Mouse (Mus musculus) spleen, adult 18-20 months (tissue): ENCODE measurements around the gene Psmb11.

Experiments used
- DNase-seq, 2 experiments: peaks; one replicate each; pipeline ENCODE4 v3.0.0; 2022; ENCODE audit warnings: mixed read lengths in 2 of 2

The Psmb11 gene

GRCm38 (mm10) chr14:54621133-54621532 is at the start of gene Psmb11:
Gene Psmb11 (plus strand): TSS chr14:54621433.
- DNase-seq = no peak

- DNase-seq = no peak
These were observed 49.1 kb upstream of the Psmb11 start for GRCm38 (mm10) chr14:54572122-54572521.

DNA sequence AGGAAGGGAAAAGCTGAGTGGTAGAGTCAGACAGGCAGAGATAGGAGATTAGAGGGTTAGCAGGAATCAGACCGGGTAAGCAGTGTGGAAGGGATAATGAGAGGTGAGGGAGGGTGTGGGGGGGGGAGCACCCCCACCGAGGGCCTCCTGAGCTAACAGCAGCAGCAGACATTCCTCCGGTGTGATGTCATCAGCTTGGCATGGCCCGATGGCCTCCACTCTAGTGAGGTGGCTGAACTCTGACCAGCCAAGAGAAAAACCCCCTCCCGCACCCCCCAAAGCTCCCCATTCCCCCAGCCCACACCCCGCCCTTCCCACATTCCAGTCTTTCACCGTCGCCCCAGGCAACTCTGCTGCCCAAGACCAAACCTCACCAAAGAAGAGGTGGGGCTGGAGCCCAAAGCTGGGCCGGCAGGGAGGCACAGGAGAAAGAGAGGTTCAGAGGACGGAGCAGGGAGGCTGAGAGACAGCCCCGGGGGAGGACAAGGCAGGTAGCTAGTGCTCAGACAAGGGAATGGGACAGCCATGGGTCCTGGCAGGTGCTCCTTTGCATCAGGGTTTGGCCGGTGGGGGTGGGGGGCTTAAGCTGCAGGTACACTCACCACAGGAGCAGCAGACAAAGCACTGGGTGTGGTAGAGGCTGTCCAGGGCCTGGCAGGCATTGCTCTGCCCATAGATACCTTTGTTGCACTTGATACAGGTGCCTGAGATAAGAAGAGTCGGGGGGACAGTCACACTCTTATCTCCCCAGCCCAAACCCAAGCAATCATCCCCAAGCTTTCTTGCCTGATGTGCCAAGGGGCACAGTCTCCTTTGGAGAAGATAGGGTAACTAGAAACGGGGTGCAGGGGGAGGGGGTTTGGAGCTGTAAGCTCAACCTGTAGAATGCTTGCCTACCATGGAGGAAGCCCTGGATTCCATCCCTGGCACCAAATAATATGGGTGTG is 48.2 kb upstream of the Psmb11 start:
- DNase-seq = no peak

- no peak for DNase-seq
These were observed 47.0 kb upstream of the Psmb11 start for GRCm38 (mm10) chr14:54574253-54574652.

DNA sequence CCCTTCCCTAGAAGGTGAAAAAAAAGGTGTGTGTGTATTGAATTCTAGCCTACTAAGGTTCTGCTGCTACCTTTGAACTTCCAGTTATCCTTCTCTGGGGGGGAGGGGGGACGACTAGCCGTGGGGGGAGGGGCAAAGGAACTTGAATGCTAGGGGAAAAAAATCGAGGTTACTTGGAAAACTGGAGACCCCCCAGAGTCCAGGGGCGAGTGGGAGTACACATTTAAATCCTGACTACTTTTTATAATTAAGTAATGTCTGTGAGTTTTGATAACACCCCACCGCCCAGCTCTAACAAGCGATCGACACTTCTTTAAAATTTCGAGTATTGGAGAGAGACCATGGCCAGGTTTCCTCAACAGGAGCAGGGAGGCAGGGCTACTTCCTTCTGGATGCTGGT is 46.2 kb upstream of the Psmb11 start:
- DNase-seq = no peak

DNA sequence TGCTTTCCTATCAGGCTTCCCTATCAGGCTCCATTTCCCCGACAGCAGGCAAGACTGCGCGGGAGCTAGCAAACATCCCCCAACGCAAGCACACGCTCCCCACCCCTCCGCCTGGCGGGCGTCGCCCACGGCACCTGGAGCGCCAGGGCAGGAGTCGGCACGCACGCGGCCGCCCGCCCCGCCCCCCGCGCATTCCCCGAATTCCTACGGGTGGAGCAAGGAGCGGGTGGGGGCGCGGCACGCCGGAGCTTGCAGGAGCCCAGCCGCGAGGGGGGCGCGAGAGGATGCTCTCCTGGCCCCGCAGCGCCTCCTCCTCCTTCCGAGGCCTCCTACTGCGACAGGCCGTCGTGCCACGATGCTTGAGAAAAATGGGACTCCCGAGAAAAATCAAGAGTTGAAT is 45.6 kb upstream of the Psmb11 start:
- DNase-seq = no peak

DNA sequence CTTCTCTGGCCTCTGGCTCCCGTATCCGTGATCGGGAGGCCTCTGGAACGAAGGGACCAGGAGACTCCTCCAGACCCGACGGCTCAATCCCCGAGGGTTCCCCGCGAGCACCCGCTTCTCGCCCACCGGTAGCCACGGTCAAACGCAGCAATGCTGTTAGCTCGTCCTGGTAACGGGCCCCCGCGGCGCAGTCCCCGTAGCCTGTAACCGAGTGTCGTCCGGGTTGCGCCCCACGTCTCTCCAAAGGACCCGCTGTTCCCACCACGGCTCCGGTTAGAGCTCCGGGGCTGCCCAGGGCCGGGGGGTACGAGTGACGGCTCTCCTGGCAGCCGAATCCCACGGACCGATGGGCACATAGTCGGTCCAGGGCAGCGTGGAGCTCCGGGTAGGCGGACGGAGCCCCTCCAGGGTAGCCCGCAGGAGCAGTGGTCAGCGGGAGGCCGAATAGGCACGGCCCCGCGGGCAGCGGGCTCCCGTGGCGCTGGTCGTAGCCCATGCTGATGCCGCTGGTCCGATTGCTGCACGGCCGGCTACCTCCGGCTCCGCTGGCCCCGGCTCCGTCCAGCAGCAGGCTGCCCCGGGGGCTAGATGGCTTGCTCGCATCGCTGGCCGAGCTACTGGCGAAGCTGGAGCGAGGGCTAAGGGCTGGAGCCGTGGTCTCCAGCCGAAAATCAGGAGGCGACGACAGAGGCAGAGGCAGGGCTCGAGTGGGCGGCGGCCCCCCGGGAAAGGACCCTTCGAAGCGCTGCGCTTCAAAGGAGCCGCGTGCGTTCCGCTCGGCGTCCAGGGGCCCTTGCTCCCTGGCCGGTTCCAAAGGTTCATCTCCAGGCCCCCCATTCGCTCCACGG is 44.8 kb upstream of the Psmb11 start:
- peak in 1 of 2 experiments; percentile 20 for DNase-seq

DNA sequence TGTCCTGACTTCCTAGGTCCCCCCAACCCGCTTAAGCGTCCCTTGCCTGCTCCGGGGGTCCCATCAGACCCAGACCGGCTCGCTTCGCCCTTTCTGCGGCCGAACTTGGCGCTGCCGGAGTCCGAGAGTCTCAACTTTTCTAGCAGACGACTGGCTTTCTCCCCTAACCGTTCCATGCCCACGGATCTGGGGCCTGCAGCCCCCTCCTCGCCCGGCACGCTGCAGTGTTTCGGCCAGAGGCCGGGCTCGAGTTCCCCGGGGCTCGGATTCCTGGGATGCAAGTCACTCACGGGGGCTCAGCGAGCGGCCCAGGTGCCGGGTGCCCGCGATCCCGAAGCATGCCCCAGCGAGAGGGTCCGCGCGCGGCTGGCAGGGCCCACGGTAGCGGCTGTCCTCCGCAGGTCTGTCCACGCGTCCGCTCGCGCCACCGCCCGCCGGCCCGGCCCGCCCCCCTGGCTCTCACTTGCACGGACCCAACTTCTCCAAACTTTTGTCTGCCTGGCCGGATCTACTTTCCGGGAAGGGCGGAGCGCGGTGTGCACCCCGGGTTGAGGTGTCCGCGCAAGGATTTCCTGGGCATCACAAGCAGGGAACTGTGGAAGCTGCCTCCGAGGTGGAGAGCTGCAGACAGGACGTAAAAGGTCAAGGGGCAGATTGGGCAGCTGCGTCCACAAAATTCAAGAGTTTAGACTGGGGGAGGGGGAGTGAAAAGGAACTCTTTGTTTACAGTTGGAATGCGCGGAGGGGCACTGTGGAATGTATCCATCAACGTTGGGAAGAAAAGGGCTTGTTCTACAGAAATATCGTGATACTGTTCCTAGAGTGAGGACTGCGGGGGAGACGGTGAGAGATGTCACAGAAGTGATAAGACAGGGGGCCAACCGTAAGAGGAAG is 43.9 kb upstream of the Psmb11 start, which contains the start of gene Ajuba:
Gene Ajuba, minus strand, starts transcription at position 470 of the 894 bp plus-strand sequence.
- DNase-seq = peak in 1 of 2 experiments; percentile 50

DNA sequence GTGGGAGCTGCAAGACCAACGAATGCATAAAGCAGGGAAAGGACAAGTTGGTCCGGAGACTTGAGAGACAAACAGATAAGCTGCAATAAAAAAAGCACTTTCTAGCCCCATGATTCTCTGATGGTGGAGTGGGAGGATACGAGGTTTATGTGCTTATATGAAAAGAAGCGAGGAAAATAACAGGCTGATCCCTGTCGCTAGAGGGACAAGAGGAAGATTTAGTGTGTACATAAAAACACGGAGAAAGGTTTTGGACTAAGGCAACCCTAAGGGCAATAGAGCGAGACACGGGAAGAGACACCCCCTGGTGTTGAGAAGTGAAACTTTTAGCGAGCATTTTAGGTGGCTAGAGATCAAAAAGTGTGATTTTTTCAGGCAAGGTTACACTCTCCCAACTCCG is 43.2 kb upstream of the Psmb11 start:
- peak in 1 of 2 experiments; percentile 30 for DNase-seq

DNA sequence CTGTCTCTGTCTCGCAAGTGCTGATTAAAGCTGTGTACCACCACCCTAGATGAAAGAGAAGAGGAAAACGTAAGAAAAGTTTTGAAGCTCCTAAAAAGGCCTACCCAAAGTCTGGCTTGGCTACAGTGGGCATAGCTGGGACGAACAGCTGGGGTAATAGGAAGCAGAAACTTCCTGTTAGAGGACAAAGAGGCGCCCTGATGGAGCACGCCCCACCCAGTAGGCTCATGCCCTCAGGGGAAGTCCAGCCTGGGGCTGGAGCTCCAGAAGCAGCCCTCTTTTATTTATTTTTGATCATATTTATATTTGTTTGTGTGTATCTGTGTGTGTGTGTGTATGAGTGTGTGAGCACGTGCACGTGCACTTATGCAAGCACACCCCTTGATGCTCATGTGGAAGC is 41.6 kb upstream of the Psmb11 start:
- no peak for DNase-seq

GRCm38 (mm10) chr14:54582536-54582935 is 38.7 kb upstream of the Psmb11 start:
- DNase-seq = no peak

- DNase-seq = peak in 1 of 2 experiments; percentile 41
These were observed 37.4 kb upstream of the Psmb11 start for GRCm38 (mm10) chr14:54583681-54584338.

DNA sequence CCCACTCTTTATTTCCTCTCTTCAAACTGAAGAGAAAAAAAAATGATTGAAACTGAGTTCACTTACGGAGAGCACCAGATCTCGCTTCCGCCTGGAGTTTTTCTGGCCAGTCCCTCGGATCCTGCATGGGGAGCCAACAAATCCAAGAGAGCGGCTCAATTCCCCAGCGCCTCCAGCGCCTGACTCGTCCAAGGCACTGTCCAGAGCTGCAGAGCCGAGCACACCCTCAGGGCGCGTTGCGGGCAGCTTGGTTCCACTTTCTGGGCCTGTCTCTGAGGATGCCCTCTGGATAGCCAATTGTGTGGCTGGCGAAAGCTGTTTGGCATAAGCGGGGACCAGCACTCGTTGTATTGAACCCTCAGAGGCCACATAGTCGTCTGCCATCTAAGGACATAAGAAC is 30.2 kb upstream of the Psmb11 start:
- DNase-seq = no peak

DNA sequence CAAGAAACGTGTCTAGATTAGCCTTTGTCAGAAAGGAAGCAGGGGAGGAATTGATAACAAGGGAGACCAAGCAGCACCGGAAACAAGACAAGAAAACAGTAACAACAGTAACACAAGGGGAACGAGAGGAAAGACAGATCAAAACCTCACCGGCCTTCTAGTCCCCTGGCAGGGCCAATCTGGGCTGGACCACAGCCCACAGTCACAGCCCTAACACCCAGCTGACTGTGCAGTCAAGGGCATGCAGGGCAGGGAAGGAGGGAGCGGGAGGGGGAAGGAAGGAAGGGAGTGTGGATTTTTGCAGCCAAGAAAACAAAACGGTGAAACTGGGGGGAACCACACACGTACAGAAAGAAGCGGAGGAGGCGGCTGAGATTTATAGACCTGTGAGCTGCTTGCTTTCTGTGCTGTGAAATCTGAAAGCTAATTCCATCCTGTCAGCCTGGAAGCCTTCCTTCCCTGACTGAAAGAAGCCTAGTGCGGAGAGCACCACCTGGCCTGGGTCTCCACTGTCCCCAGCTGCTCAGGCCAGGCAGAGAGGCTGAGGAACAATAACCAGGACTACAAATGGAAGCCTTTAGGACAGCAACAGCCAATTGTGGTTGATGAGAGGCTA is 28.8 kb upstream of the Psmb11 start:
- no peak for DNase-seq

- no peak for DNase-seq
These were observed 27.2 kb upstream of the Psmb11 start for GRCm38 (mm10) chr14:54594055-54594454.

DNA sequence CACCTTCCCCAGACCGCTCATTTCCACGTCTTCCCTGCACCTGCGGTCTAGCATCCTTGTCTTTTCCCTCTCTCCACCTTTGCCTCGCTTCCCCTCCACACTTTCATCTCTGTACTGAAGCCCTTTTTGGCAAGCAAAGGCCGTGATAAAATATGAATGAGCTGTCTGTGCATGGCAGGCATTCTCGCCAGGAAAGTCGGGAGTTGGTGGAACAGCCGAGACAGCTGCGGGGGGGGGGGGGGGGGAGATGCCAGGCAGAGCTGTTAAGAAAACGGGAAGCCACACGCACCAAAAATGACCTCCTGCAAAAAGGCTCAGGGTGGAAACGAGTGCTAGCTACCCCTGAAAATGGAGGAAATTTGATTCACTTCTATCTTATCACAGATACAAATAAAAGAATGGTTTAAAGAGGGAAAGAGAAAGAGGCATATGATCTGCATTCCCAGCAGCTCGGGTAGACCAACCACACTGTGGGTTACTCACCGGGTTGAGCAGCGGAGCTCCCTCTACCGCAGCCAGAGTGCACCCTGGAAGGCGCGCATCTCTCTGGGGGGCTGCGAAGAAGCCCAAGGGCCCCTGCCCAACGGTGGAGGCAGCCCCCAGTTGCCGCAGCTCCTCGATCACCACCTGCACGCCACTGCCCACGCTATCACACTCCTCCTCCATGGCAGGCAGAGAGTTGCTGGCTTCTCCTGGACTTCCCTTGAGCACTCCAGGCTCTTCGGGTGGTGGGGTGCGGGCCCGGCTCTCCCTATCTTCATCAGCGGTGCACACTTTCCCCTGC is 26.4 kb upstream of the Psmb11 start:
- DNase-seq = no peak

DNA sequence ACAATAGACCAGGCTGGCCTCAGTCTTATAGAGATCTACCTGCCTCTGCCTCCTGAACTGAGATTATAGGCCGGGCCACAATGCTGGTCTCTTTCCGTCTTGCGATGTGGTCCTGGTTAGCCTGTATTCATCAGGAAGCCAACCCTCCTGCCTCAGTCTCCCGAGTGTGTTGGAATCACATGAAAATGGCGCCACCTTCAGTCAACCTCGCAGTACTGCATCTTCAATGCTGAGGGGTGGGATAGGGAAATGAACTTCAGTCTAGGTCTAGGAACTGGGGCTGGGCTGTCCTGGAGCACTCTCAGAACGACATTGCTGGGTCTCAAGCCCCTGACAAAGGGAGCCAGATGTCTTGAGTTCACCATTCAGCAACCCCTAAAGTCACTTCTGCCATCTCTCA is 24.1 kb upstream of the Psmb11 start:
- DNase-seq = no peak

DNA sequence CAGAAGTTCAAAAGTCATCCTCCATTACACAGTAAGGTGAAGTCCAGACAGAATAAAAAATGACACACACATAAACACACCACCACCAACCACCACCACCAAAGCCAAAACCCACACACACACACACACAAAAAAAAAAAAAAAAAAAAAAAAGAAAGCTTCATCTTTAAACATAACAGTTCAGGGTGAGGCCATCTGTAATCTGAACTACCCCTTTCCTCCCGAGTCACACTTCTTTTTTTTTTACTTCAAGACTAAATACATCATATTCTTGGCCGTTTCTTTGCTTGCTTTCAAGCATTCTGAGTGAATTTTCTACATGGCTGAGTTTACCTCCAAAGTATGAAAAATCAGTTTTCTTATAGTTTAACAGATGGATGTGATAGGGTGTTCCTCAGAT is 19.6 kb upstream of the Psmb11 start:
- no peak for DNase-seq

DNA sequence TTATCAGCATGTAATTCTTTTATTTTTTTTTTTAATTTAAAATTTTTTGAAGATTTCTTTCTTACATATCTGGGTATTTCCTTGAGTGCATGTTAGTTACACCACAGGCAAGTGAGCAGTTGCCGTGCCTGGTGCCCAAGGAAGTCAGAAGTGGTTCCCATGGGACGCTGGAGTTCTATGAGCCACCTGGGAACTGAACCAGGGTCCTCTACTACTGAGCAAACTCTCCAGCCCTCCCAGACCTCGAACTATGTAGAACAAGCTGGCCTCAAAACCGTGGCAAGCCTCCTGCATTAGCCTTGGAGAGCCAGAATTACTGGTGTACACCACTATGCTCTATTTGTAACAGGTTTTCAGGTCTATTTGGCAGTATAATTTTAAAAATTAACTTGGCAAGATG is 18.6 kb upstream of the Psmb11 start:
- DNase-seq = peak in 1 of 2 experiments; percentile 10

GRCm38 (mm10) chr14:54603038-54603654 is 18.1 kb upstream of the Psmb11 start:
- DNase-seq = peak; percentile 91 to 92
